Mouse (Mus musculus) C2C12 (cell line): ENCODE results near the gene Reln. TPM values are rescaled to one million over a fixed set of nuclear protein-coding genes. Genes with fewer than 3 reads are reported as not detected.

ENCODE experiments used
- H3K27me3 ChIP-seq: one replicate; pipeline ENCODE4 v1.6.1; 2011; ENCODE audit not compliant: control insufficient read depth, insufficient read depth, insufficient read length
- H3K36me3 ChIP-seq: one replicate; pipeline ENCODE4 v1.6.1; 2011; ENCODE audit not compliant: control insufficient read depth, insufficient read depth
- H3K4me3 ChIP-seq: one replicate; pipeline ENCODE4 v1.5.1; 2011; ENCODE audit warnings: mild to moderate bottlenecking, control low read depth; ENCODE audit not compliant: poor library complexity, insufficient read depth, severe bottlenecking
- H3K79me2 ChIP-seq: one replicate; pipeline ENCODE4 v1.6.1; 2011; ENCODE audit not compliant: control insufficient read depth, insufficient read depth
- H3K79me3 ChIP-seq: one replicate; pipeline ENCODE4 v1.6.1; 2011; ENCODE audit warnings: low read depth, control low read depth
- H3ac ChIP-seq: one replicate; pipeline ENCODE3; 2011; ENCODE audit warnings: low read depth; ENCODE audit not compliant: control insufficient read depth, insufficient read length
- CEBPB ChIP-seq: IDR thresholded peaks from one replicate; pipeline ENCODE4 v1.6.1; 2011; ENCODE audit warnings: low read depth, mild to moderate bottlenecking, control low read depth, moderate library complexity
- CTCF ChIP-seq: IDR thresholded peaks from one replicate; pipeline ENCODE4 v1.5.1; 2011; ENCODE audit not compliant: control insufficient read depth, insufficient read depth, insufficient read length
- FOSL1 ChIP-seq: IDR thresholded peaks from one replicate; pipeline ENCODE4 v1.8.0; 2011; ENCODE audit warnings: mild to moderate bottlenecking, low read length; ENCODE audit not compliant: poor library complexity, insufficient read depth, severe bottlenecking
- MAX ChIP-seq: IDR thresholded peaks from one replicate; pipeline ENCODE4 v1.6.1; 2011; ENCODE audit warnings: mild to moderate bottlenecking, control low read depth
- MYOD1 ChIP-seq: IDR thresholded peaks from one replicate; pipeline ENCODE4 v1.6.1; 2011; ENCODE audit warnings: low read depth; ENCODE audit not compliant: control insufficient read depth, insufficient read length
- MYOG ChIP-seq: IDR thresholded peaks from one replicate; pipeline ENCODE4 v1.6.1; 2011; ENCODE audit not compliant: control insufficient read depth, insufficient read length; ENCODE audit errors: extremely low read depth
- USF1 ChIP-seq: IDR thresholded peaks from one replicate; pipeline ENCODE4 v1.6.1; 2011; ENCODE audit warnings: low read depth, mild to moderate bottlenecking, control low read depth, moderate library complexity
- polyA plus RNA-seq: library from polyadenylated mRNA; unstranded; fragments of >200 nt; fragmentation: generic; extraction: Trizol; gene quantifications from one replicate; pipeline ENCODE4 v1.2.1, GENCODE M21; 2012; ENCODE audit warnings: missing spikeins

Reln gene
- polyA plus RNA-seq, 1 experiment, result not detected

DNA sequence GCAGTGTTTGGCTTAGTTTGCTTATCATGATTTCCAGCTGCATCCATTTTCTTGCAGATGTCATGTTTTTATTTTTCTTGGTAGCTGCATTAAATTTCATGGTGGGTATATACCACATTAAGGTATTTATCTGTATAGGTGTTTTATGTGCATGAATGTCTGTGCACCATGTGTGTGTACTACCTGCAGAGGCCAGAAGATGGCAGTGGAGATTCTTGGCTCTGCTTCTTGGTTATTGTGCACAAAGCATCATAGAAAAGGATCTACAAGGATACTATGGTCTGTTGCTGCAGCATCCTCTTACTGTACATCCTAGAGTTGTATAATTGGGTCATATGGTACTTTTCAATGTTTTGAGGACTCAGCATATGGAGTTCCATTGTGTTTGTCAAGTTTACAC is 428.5 kb downstream of the Reln start:
- no peaks in the 10 kb centered on the region for H3K79me3 ChIP-seq
- no peaks in the 10 kb centered on the region for H3K27me3 ChIP-seq
- no peak for TF ChIP-seq CEBPB
- no peak for TF ChIP-seq USF1

DNA sequence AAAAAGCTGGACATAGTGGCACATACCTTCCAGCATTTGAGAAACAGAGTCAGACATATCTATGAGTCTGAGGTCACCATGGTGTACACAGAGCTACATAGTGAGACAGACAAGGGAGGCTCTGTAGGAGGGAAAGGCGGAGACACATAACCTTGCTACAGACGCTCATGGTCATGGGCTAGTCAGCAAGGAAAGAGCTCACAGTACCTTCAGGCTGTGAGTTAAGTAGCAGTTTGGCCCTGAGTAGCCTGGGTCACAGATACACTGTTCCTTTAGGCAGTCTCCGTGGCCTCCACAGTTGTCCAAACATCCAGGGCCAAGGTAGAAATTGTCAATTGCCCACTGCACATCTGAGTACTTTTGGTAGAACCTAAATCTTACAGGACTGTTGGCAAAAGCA is 429.7 kb downstream of the Reln start:
- Histone ChIP-seq H3K4me3 (no peak overlapping the region), H3K36me3 (no peaks in the 10 kb centered on the region), H3K79me2 (no peaks in the 10 kb centered on the region), H3ac (no peak overlapping the region), H3K79me3 (no peaks in the 10 kb centered on the region), H3K27me3 (no peaks in the 10 kb centered on the region)
- no peak for TF ChIP-seq FOSL1
- TF ChIP-seq MYOG, result no peak
- no peak for TF ChIP-seq MYOD1
- TF ChIP-seq CEBPB, result no peak
- TF ChIP-seq USF1, result no peak
- no peak for TF ChIP-seq CTCF
- no peak for TF ChIP-seq MAX

More for the DNA sequence above, 428.5 kb downstream of the Reln start:
- no peak overlapping the region for H3ac ChIP-seq
- no peak overlapping the region for H3K4me3 ChIP-seq
- H3K36me3 ChIP-seq, result no peaks in the 10 kb centered on the region
- no peaks in the 10 kb centered on the region for H3K79me2 ChIP-seq

GRCm38 (mm10) chr5:21912835-21913530 is 431.5 kb downstream of the Reln start:
- no peak overlapping the region for H3ac ChIP-seq
- no peak overlapping the region for H3K4me3 ChIP-seq
- no peaks in the 10 kb centered on the region for H3K79me3 ChIP-seq
- H3K27me3 ChIP-seq, result no peaks in the 10 kb centered on the region
- no peak for TF ChIP-seq CEBPB
- H3K79me2 ChIP-seq, result no peaks in the 10 kb centered on the region
- no peaks in the 10 kb centered on the region for H3K36me3 ChIP-seq

GRCm38 (mm10) chr5:21910726-21911125 is 433.8 kb downstream of the Reln start:
- Histone ChIP-seq H3K36me3 (no peaks in the 10 kb centered on the region), H3K79me3 (no peaks in the 10 kb centered on the region), H3K79me2 (no peaks in the 10 kb centered on the region), H3ac (no peak overlapping the region), H3K27me3 (no peaks in the 10 kb centered on the region), H3K4me3 (no peak overlapping the region)
- TF ChIP-seq MYOG, result no peak

DNA sequence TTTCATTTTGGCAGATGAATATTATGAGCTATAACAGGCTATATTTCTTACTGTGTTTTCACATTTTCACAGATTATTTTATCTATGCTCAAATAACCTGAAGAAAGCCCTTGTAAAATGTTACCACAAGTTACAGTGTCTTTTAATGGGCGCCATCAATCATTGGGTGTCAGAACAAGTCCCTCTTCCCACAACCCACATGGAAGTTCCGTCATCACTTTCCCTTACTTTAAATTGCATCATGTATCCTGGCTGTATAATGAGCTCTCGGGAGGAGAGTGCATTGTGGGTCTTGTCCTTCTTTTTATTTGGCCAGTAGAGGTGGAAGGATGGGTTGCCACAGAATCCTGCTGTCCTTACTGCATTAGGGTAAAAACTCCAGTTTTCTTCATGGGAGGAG is 434.8 kb downstream of the Reln start:
- Histone ChIP-seq H3K36me3 (no peaks in the 10 kb centered on the region), H3K27me3 (no peaks in the 10 kb centered on the region), H3K79me2 (no peaks in the 10 kb centered on the region), H3K4me3 (no peak overlapping the region), H3K79me3 (no peaks in the 10 kb centered on the region), H3ac (no peak overlapping the region)
- no peak for TF ChIP-seq MAX
- no peak for TF ChIP-seq MYOG
- no peak for TF ChIP-seq CTCF
- no peak for TF ChIP-seq CEBPB
- TF ChIP-seq FOSL1, result no peak
- no peak for TF ChIP-seq USF1
- TF ChIP-seq MYOD1, result no peak

DNA sequence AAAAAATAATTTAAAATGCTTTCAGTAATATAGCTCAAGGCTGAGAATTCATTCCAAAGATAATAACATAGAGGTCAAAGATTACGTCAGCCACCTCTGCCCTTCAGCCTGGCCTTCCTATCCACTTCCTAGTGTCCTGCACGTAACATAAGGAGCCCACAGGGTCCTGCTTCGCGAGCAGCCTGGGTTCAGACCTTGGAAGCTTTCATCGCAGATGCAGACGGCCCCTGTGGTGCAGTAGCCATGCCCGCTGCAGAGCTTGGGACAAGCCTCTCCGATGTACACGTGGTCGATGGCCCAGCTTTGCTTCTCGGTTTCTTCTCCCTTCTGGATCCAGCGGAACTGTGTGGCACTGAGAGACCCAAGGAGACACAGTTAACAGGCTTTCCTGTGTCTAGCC is 443.1 kb downstream of the Reln start:
- H3K4me3 ChIP-seq, result no peak overlapping the region

More for the DNA sequence above, 443.1 kb downstream of the Reln start:
- H3ac ChIP-seq, result no peak overlapping the region
- no peaks in the 10 kb centered on the region for H3K36me3 ChIP-seq
- H3K79me3 ChIP-seq, result no peaks in the 10 kb centered on the region
- peaks cover 7% of the 10 kb centered on the region for H3K27me3 ChIP-seq
- no peaks in the 10 kb centered on the region for H3K79me2 ChIP-seq
- TF ChIP-seq CEBPB (no peak), CTCF (no peak), FOSL1 (no peak), MYOG (no peak), MYOD1 (no peak), USF1 (no peak), MAX (no peak)
